In the genomic region with DNA sequence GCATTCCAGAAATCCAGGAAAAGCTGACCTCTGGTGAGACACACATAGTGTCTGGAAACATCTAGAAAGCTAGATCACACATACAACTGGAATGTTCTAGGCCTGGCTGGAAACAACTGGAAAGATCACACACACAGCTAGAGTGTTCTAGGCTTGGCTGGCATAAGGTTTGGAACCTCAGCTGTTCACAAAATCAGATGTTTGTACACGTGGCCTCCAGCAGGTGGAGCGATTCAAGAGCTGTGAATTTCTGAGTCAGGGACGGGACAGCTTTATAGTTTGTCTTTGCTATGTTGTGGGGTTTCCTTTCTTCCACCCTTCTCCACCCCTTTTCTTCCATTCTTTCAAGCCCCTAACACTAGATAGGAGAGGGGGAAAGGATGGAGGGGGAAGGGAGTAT, we compare ENCODE assay signal across 9 mouse cellular contexts. TPM values are rescaled to one million over a fixed set of nuclear protein-coding genes. Genes with fewer than 3 reads are reported as not detected.
DNase-seq lines count a peak whose midpoint lies in the region; ATAC-seq lines count a peak whose summit lies in the region.
"Had no signal": no experiment of that assay in that cellular context is flagged by ENCODE, and none has a peak within 500 bp of the region (broad histone marks: within the 10 kb centered on the region; RNA-seq: fewer than 3 reads in every experiment).

No protein-coding gene starts in this region.

- no peak overlapping the region for H3K9ac ChIP-seq in kidney, embryonic 15.5 days
- no peak overlapping the region for H3K9ac ChIP-seq in neural tube, embryonic 14.5 days (replicated peaks; ENCODE audit: low read depth, low read length)
- H3K9ac ChIP-seq: neural tube, embryonic 12.5 days had no signal

- H3K27ac ChIP-seq in kidney, embryonic 15.5 days = no peak overlapping the region
- no peak overlapping the region for H3K27ac ChIP-seq in neural tube, embryonic 14.5 days (ENCODE audit: low read depth, low read length)
- H3K27ac ChIP-seq: neural tube, embryonic 12.5 days had no signal

- no peaks in the 10 kb centered on the region for H3K36me3 ChIP-seq in kidney, embryonic 15.5 days
- no peaks in the 10 kb centered on the region for H3K36me3 ChIP-seq in neural tube, embryonic 14.5 days (ENCODE audit: control insufficient read depth, insufficient read depth, low read length)
- H3K36me3 ChIP-seq: neural tube, embryonic 12.5 days had no signal

- H3K27me3 ChIP-seq in kidney, embryonic 15.5 days = no peaks in the 10 kb centered on the region
- H3K27me3 ChIP-seq in neural tube, embryonic 14.5 days (ENCODE audit: control insufficient read depth, insufficient read depth, low read length) = no peaks in the 10 kb centered on the region
- H3K27me3 ChIP-seq: neural tube, embryonic 12.5 days had no signal

- peak; percentile 53 to 65 for DNase-seq in kidney, adult 8-10 months
- DNase-seq in R1 (ENCODE audit: low read depth, low spot score) = peak; percentile 80
- DNase-seq in left cerebral cortex, postnatal 4 days = peak; percentile 62
- DNase-seq in gastrocnemius, postnatal 10 days = no peak

- WGBS in kidney, embryonic 15.5 days = 9% methylated on average over 3 of the region's 3 CpGs
- WGBS in neural tube, embryonic 14.5 days = 6% methylated on average over 3 of the region's 3 CpGs

- no peak for ATAC-seq in kidney, embryonic 15.5 days (replicated peaks; ENCODE audit: low FRiP score)
- peak; percentile 81 for ATAC-seq in CD4-positive, CD25-positive, alpha-beta regulatory T cell, adult 4 months
- peak; percentile 44 for ATAC-seq in granulocyte monocyte progenitor cell, adult 5-6 weeks (replicated peaks; ENCODE audit: poor library complexity, severe bottlenecking)
- ATAC-seq in neural tube, embryonic 14.5 days (ENCODE audit: low read depth) = peak; percentile 34; the same call in 1 of the 2 replicates

- H3K4me1 ChIP-seq in kidney, embryonic 15.5 days = 0 out of 2 replicates have a peak, but pooled peaks cover 4% of the 10 kb centered on the region
- no peaks in the 10 kb centered on the region for H3K4me1 ChIP-seq in neural tube, embryonic 14.5 days (ENCODE audit: control insufficient read depth, insufficient read depth, low read length)
- H3K4me1 ChIP-seq: neural tube, embryonic 12.5 days had no signal

- intact Hi-C loops in left cerebral cortex, postnatal 4 days (cut with DNase I) = loop anchor here (5.0 kb wide), 1 partner anchor 85 kb away; no protein-coding TSS in a partner anchor

- no peak overlapping the region for H3K4me3 ChIP-seq in kidney, embryonic 15.5 days (replicated peaks)
- H3K4me3 ChIP-seq in neural tube, embryonic 14.5 days (ENCODE audit: low read depth, low read length) = no peak overlapping the region
- H3K4me3 ChIP-seq: neural tube, embryonic 12.5 days had no signal

- H3K4me2 ChIP-seq in kidney, embryonic 15.5 days = no peak overlapping the region
- H3K4me2 ChIP-seq in neural tube, embryonic 14.5 days (ENCODE audit: low read depth, low read length) = no peak overlapping the region
- H3K4me2 ChIP-seq: neural tube, embryonic 12.5 days had no signal

- H3K9me3 ChIP-seq in kidney, embryonic 15.5 days (replicated peaks) = no peaks in the 10 kb centered on the region
- H3K9me3 ChIP-seq in neural tube, embryonic 14.5 days (ENCODE audit: control insufficient read depth, low read length) = no peaks in the 10 kb centered on the region
- H3K9me3 ChIP-seq: neural tube, embryonic 12.5 days had no signal

RNA-seq across cellular contexts. Expression of a gene that starts 4.7 kb away (rescaled TPM):
- polyA plus RNA-seq in kidney, embryonic 15.5 days (2015; fragmentation: Nextera tagmentation; extraction: Ambion mirVana) = 1.0 and 1.1 TPM in 2 replicates
- 1 to 10 TPM; 1.2 TPM for polyA plus RNA-seq in CD4-positive, CD25-positive, alpha-beta regulatory T cell, adult 4 months (2017; shearing (Covaris generic))
- total RNA-seq in granulocyte monocyte progenitor cell, adult 5-6 weeks (2014; fragmentation: Nextera tagmentation) = not detected in 2 replicates
- not detected in 2 replicates for total RNA-seq in granulocyte monocyte progenitor cell, adult 5-6 weeks (2017)
- total RNA-seq in left cerebral cortex, postnatal 4 days (2021) = under 1 TPM; 0.22 to 0.24 TPM
- polyA plus RNA-seq in neural tube, embryonic 14.5 days (2014; fragmentation: Nextera tagmentation; extraction: Ambion mirVana) = 0.17 and 0.31 TPM in 2 replicates
- not detected for total RNA-seq in gastrocnemius, postnatal 10 days (2021)

RNA-seq across cellular contexts. Expression of a gene that starts 9.6 kb away (rescaled TPM):
- not detected in 2 replicates for polyA plus RNA-seq in kidney, embryonic 15.5 days (2015; fragmentation: Nextera tagmentation; extraction: Ambion mirVana)
- under 1 TPM in 1 of 2 experiments, not detected in 1; 0.62 TPM for polyA plus RNA-seq in CD4-positive, CD25-positive, alpha-beta regulatory T cell, adult 4 months (2017; shearing (Covaris generic))
- total RNA-seq in granulocyte monocyte progenitor cell, adult 5-6 weeks (2014; fragmentation: Nextera tagmentation) = not detected in 2 replicates
- not detected in 2 replicates for total RNA-seq in granulocyte monocyte progenitor cell, adult 5-6 weeks (2017)
- not detected for total RNA-seq in left cerebral cortex, postnatal 4 days (2021)
- not detected in 2 replicates for polyA plus RNA-seq in neural tube, embryonic 14.5 days (2014; fragmentation: Nextera tagmentation; extraction: Ambion mirVana)
- total RNA-seq in gastrocnemius, postnatal 10 days (2021) = 1 to 10 TPM; 3.8 to 6.4 TPM
- polyA plus RNA-seq: neural tube, embryonic 12.5 days had no signal

RNA-seq across cellular contexts. Expression of a gene that starts 10.3 kb away (rescaled TPM):
- 184 and 195 TPM in 2 replicates for polyA plus RNA-seq in kidney, embryonic 15.5 days (2015; fragmentation: Nextera tagmentation; extraction: Ambion mirVana)
- polyA plus RNA-seq in CD4-positive, CD25-positive, alpha-beta regulatory T cell, adult 4 months (2017; shearing (Covaris generic)) = 100 to 1,000 TPM; 146 to 164 TPM
- total RNA-seq in granulocyte monocyte progenitor cell, adult 5-6 weeks (2014; fragmentation: Nextera tagmentation) = 39.3 and 51.9 TPM in 2 replicates
- 28.7 and 34.2 TPM in 2 replicates for total RNA-seq in granulocyte monocyte progenitor cell, adult 5-6 weeks (2017)
- total RNA-seq in left cerebral cortex, postnatal 4 days (2021) = 100 to 1,000 TPM; 116 to 119 TPM
- 107 and 215 TPM in 2 replicates for polyA plus RNA-seq in neural tube, embryonic 14.5 days (2014; fragmentation: Nextera tagmentation; extraction: Ambion mirVana)
- total RNA-seq in gastrocnemius, postnatal 10 days (2021) = 10 to 100 TPM; 29.4 to 29.6 TPM

RNA-seq across cellular contexts. Expression of a gene that starts 11.6 kb away (rescaled TPM):
- 3.3 and 3.5 TPM in 2 replicates for polyA plus RNA-seq in kidney, embryonic 15.5 days (2015; fragmentation: Nextera tagmentation; extraction: Ambion mirVana)
- 1 to 10 TPM; 1.1 to 2.7 TPM for polyA plus RNA-seq in CD4-positive, CD25-positive, alpha-beta regulatory T cell, adult 4 months (2017; shearing (Covaris generic))
- 29.3 and 31.1 TPM in 2 replicates for total RNA-seq in granulocyte monocyte progenitor cell, adult 5-6 weeks (2014; fragmentation: Nextera tagmentation)
- 18.4 and 20.2 TPM in 2 replicates for total RNA-seq in granulocyte monocyte progenitor cell, adult 5-6 weeks (2017)
- 1 to 10 TPM; 2.6 to 3.2 TPM for total RNA-seq in left cerebral cortex, postnatal 4 days (2021)
- 4.0 and 4.6 TPM in 2 replicates for polyA plus RNA-seq in neural tube, embryonic 14.5 days (2014; fragmentation: Nextera tagmentation; extraction: Ambion mirVana)
- total RNA-seq in gastrocnemius, postnatal 10 days (2021) = 1 to 10 TPM; 8.8 to 9.5 TPM

RNA-seq across cellular contexts. Expression of a gene that starts 17.3 kb away (rescaled TPM):
- 4,509 and 4,690 TPM in 2 replicates for polyA plus RNA-seq in kidney, embryonic 15.5 days (2015; fragmentation: Nextera tagmentation; extraction: Ambion mirVana)
- 1,000 to 10,000 TPM; 1,962 to 2,374 TPM for polyA plus RNA-seq in CD4-positive, CD25-positive, alpha-beta regulatory T cell, adult 4 months (2017; shearing (Covaris generic))
- 1,113 and 1,886 TPM in 2 replicates for total RNA-seq in granulocyte monocyte progenitor cell, adult 5-6 weeks (2014; fragmentation: Nextera tagmentation)
- total RNA-seq in granulocyte monocyte progenitor cell, adult 5-6 weeks (2017) = 1,040 and 1,064 TPM in 2 replicates
- 100 to 1,000 TPM; 708 to 725 TPM for total RNA-seq in left cerebral cortex, postnatal 4 days (2021)
- 5,062 and 5,088 TPM in 2 replicates for polyA plus RNA-seq in neural tube, embryonic 14.5 days (2014; fragmentation: Nextera tagmentation; extraction: Ambion mirVana)
- total RNA-seq in gastrocnemius, postnatal 10 days (2021) = 100 to 1,000 TPM; 173 to 194 TPM
